Mouse (Mus musculus) olfactory bulb, adult 2 months (tissue): Measurements from ENCODE around the gene Krtap5-5.

ENCODE experiments used
- CTCF ChIP-seq: fragments of 200-500 bp; IDR thresholded peaks from 2 replicates; pipeline ENCODE4 v1.5.1; 2012; ENCODE audit warnings: low read depth, mild to moderate bottlenecking, low read length, moderate library complexity; ENCODE audit not compliant: insufficient read depth
- POLR2A ChIP-seq: fragments of 200-500 bp; IDR thresholded peaks from 2 replicates; pipeline ENCODE4 v1.6.1; 2012; ENCODE audit warnings: mild to moderate bottlenecking, low read depth, low read length, moderate library complexity; ENCODE audit not compliant: insufficient read depth

GRCm38 (mm10) chr7:142240978-142241377, 11.2 kb upstream of the Krtap5-5 start, which contains the start of gene Gm40460:
- TF ChIP-seq CTCF (no peak), POLR2A (no peak)
